Mouse (Mus musculus): ENCODE measurements around the gene Elmo3. TPM values are rescaled to one million over a fixed set of nuclear protein-coding genes. Genes with fewer than 3 reads are reported as not detected.

Elmo3 gene
- polyA plus RNA-seq, 1 experiment: 1.5 TPM

GRCm38 (mm10) chr8:105348450-105349095, 43.2 kb downstream of the Elmo3 start, which contains the start of gene Slc9a5:
Slc9a5 (plus strand) TSS chr8:105348843.
- peaks cover 24% of the 10 kb centered on the region for H3K4me1 ChIP-seq (ENCODE audit: control insufficient read depth, insufficient read depth, low read length)
- H3K27ac ChIP-seq (ENCODE audit: insufficient read depth, low read depth, low read length): peak within 1 kb of the TSS; percentile 44
- no peak for TF ChIP-seq CTCF (IDR thresholded peaks at IDR 0.05; ENCODE audit: low read depth, low read length)
- TF ChIP-seq POLR2A (IDR thresholded peaks at IDR 0.05; ENCODE audit: borderline replicate concordance, low read depth, low read length): no peak
- peak within 1 kb of the TSS; percentile 92 for H3K4me3 ChIP-seq (ENCODE audit: insufficient read depth, low read length)

GRCm38 (mm10) chr8:105349096-105349771, 43.8 kb downstream of the Elmo3 start:
- Histone ChIP-seq H3K4me3 (ENCODE audit: insufficient read depth, low read length) (peak overlapping the region; percentile 63), H3K27ac (ENCODE audit: insufficient read depth, low read depth, low read length) (no peak overlapping the region), H3K4me1 (ENCODE audit: control insufficient read depth, insufficient read depth, low read length) (peaks cover 17% of the 10 kb centered on the region)

GRCm38 (mm10) chr8:105350186-105350585, 44.8 kb downstream of the Elmo3 start:
- H3K4me3 ChIP-seq (ENCODE audit: insufficient read depth, low read length): no peak overlapping the region
- no peak for TF ChIP-seq CTCF (IDR thresholded peaks at IDR 0.05; ENCODE audit: low read depth, low read length)
- TF ChIP-seq POLR2A (IDR thresholded peaks at IDR 0.05; ENCODE audit: borderline replicate concordance, low read depth, low read length): no peak
- no peak overlapping the region for H3K27ac ChIP-seq (ENCODE audit: insufficient read depth, low read depth, low read length)

More at GRCm38 (mm10) chr8:105349096-105349771, 43.8 kb downstream of the Elmo3 start:
- TF ChIP-seq POLR2A (IDR thresholded peaks at IDR 0.05; ENCODE audit: borderline replicate concordance, low read depth, low read length): no peak
- TF ChIP-seq CTCF (IDR thresholded peaks at IDR 0.05; ENCODE audit: low read depth, low read length): no peak

GRCm38 (mm10) chr8:105353583-105354135, 48.3 kb downstream of the Elmo3 start:
- Histone ChIP-seq H3K4me1 (ENCODE audit: control insufficient read depth, insufficient read depth, low read length) (no peaks in the 10 kb centered on the region), H3K4me3 (ENCODE audit: insufficient read depth, low read length) (no peak overlapping the region), H3K27ac (ENCODE audit: insufficient read depth, low read depth, low read length) (no peak overlapping the region)
- TF ChIP-seq CTCF (IDR thresholded peaks at IDR 0.05; ENCODE audit: low read depth, low read length) (no peak), POLR2A (IDR thresholded peaks at IDR 0.05; ENCODE audit: borderline replicate concordance, low read depth, low read length) (no peak)

More at GRCm38 (mm10) chr8:105350186-105350585, 44.8 kb downstream of the Elmo3 start:
- peaks cover 11% of the 10 kb centered on the region for H3K4me1 ChIP-seq (ENCODE audit: control insufficient read depth, insufficient read depth, low read length)

GRCm38 (mm10) chr8:105354549-105354948, 49.1 kb downstream of the Elmo3 start:
- Histone ChIP-seq H3K27ac (ENCODE audit: insufficient read depth, low read depth, low read length) (no peak overlapping the region), H3K4me1 (ENCODE audit: control insufficient read depth, insufficient read depth, low read length) (no peaks in the 10 kb centered on the region), H3K4me3 (ENCODE audit: insufficient read depth, low read length) (no peak overlapping the region)
- no peak for TF ChIP-seq POLR2A (IDR thresholded peaks at IDR 0.05; ENCODE audit: borderline replicate concordance, low read depth, low read length)
- no peak for TF ChIP-seq CTCF (IDR thresholded peaks at IDR 0.05; ENCODE audit: low read depth, low read length)

GRCm38 (mm10) chr8:105355179-105356024, 50.0 kb downstream of the Elmo3 start:
- no peak overlapping the region for H3K27ac ChIP-seq (ENCODE audit: insufficient read depth, low read depth, low read length)
- H3K4me1 ChIP-seq (ENCODE audit: control insufficient read depth, insufficient read depth, low read length): no peaks in the 10 kb centered on the region
- H3K4me3 ChIP-seq (ENCODE audit: insufficient read depth, low read length): no peak overlapping the region
- TF ChIP-seq POLR2A (IDR thresholded peaks at IDR 0.05; ENCODE audit: borderline replicate concordance, low read depth, low read length) (no peak), CTCF (IDR thresholded peaks at IDR 0.05; ENCODE audit: low read depth, low read length) (no peak)

GRCm38 (mm10) chr8:105356681-105357080, 51.3 kb downstream of the Elmo3 start:
- peaks cover 4% of the 10 kb centered on the region for H3K4me1 ChIP-seq (ENCODE audit: control insufficient read depth, insufficient read depth, low read length)
- TF ChIP-seq POLR2A (IDR thresholded peaks at IDR 0.05; ENCODE audit: borderline replicate concordance, low read depth, low read length) (no peak), CTCF (IDR thresholded peaks at IDR 0.05; ENCODE audit: low read depth, low read length) (no peak)
- H3K27ac ChIP-seq (ENCODE audit: insufficient read depth, low read depth, low read length): no peak overlapping the region
- H3K4me3 ChIP-seq (ENCODE audit: insufficient read depth, low read length): no peak overlapping the region

GRCm38 (mm10) chr8:105359208-105359607, 53.8 kb downstream of the Elmo3 start:
- TF ChIP-seq POLR2A (IDR thresholded peaks at IDR 0.05; ENCODE audit: borderline replicate concordance, low read depth, low read length) (no peak), CTCF (IDR thresholded peaks at IDR 0.05; ENCODE audit: low read depth, low read length) (no peak)
- Histone ChIP-seq H3K4me3 (ENCODE audit: insufficient read depth, low read length) (no peak overlapping the region), H3K4me1 (ENCODE audit: control insufficient read depth, insufficient read depth, low read length) (peaks cover 16% of the 10 kb centered on the region), H3K27ac (ENCODE audit: insufficient read depth, low read depth, low read length) (no peak overlapping the region)

- H3K4me3 ChIP-seq (ENCODE audit: insufficient read depth, low read length): no peak overlapping the region
- H3K27ac ChIP-seq (ENCODE audit: insufficient read depth, low read depth, low read length): no peak overlapping the region
- TF ChIP-seq POLR2A (IDR thresholded peaks at IDR 0.05; ENCODE audit: borderline replicate concordance, low read depth, low read length) (no peak), CTCF (IDR thresholded peaks at IDR 0.05; ENCODE audit: low read depth, low read length) (0 out of 2 replicates have a peak, but pooled peaks have one; percentile 18)
- peaks cover 16% of the 10 kb centered on the region for H3K4me1 ChIP-seq (ENCODE audit: control insufficient read depth, insufficient read depth, low read length)
Measured at GRCm38 (mm10) chr8:105359646-105360045, 54.2 kb downstream of the Elmo3 start.

Other genes starting within 250 kb of the Elmo3 start
- not detected in 2 replicates for gene Ces3b, start 221.8 kb upstream of the Elmo3 start, polyA plus RNA-seq (2012; ENCODE audit: insufficient read depth, insufficient read length, missing spikeins)
- not detected in 2 replicates for gene Ces4a, start 173.8 kb upstream of the Elmo3 start, polyA plus RNA-seq (2012; ENCODE audit: insufficient read depth, insufficient read length, missing spikeins)
- 124 and 130 TPM in 2 replicates for gene Cbfb, start 134.9 kb upstream of the Elmo3 start, polyA plus RNA-seq (2012; ENCODE audit: insufficient read depth, insufficient read length, missing spikeins)
- 24.5 and 27.8 TPM in 2 replicates for gene D230025D16Rik, start 80.5 kb upstream of the Elmo3 start, polyA plus RNA-seq (2012; ENCODE audit: insufficient read depth, insufficient read length, missing spikeins)
- 1.1 and 1.6 TPM in 2 replicates for gene B3gnt9, start 50.4 kb upstream of the Elmo3 start, polyA plus RNA-seq (2012; ENCODE audit: insufficient read depth, insufficient read length, missing spikeins)
- gene Tradd, start 41.0 kb upstream of the Elmo3 start, polyA plus RNA-seq (2012; ENCODE audit: insufficient read depth, insufficient read length, missing spikeins): 23.6 and 26.2 TPM in 2 replicates
- gene Fbxl8, start 41.0 kb upstream of the Elmo3 start, polyA plus RNA-seq (2012; ENCODE audit: insufficient read depth, insufficient read length, missing spikeins): 6.5 and 6.8 TPM in 2 replicates
- 4.7 and 5.0 TPM in 2 replicates for gene Hsf4, start 35.8 kb upstream of the Elmo3 start, polyA plus RNA-seq (2012; ENCODE audit: insufficient read depth, insufficient read length, missing spikeins)
- gene Nol3, start 29.5 kb upstream of the Elmo3 start, polyA plus RNA-seq (2012; ENCODE audit: insufficient read depth, insufficient read length, missing spikeins): 0.23 TPM in 1 of 2 replicates, not detected in the other
- gene 4931428F04Rik, start 15.7 kb upstream of the Elmo3 start, polyA plus RNA-seq (2012; ENCODE audit: insufficient read depth, insufficient read length, missing spikeins): 0.67 and 1.3 TPM in 2 replicates
- gene Exoc3l, start 9.5 kb upstream of the Elmo3 start, polyA plus RNA-seq (2012; ENCODE audit: insufficient read depth, insufficient read length, missing spikeins): 0.95 and 1.1 TPM in 2 replicates
- gene E2f4, start 7.9 kb upstream of the Elmo3 start, polyA plus RNA-seq (2012; ENCODE audit: insufficient read depth, insufficient read length, missing spikeins): 40.6 and 47.6 TPM in 2 replicates
- 3.1 and 3.2 TPM in 2 replicates for gene Lrrc29, start 20.7 kb downstream of the Elmo3 start, polyA plus RNA-seq (2012; ENCODE audit: insufficient read depth, insufficient read length, missing spikeins)
- 51.2 and 56.6 TPM in 2 replicates for gene Tmem208, start 20.8 kb downstream of the Elmo3 start, polyA plus RNA-seq (2012; ENCODE audit: insufficient read depth, insufficient read length, missing spikeins)
- 16.5 and 18.0 TPM in 2 replicates for gene Fhod1, start 42.4 kb downstream of the Elmo3 start, polyA plus RNA-seq (2012; ENCODE audit: insufficient read depth, insufficient read length, missing spikeins)
- gene Slc9a5, start 43.2 kb downstream of the Elmo3 start, polyA plus RNA-seq (2012; ENCODE audit: insufficient read depth, insufficient read length, missing spikeins): 4.9 and 5.0 TPM in 2 replicates
- 0.24 TPM in 1 of 2 replicates, not detected in the other for gene Plekhg4, start 67.7 kb downstream of the Elmo3 start, polyA plus RNA-seq (2012; ENCODE audit: insufficient read depth, insufficient read length, missing spikeins)
- gene Kctd19, start 107.9 kb downstream of the Elmo3 start, polyA plus RNA-seq (2012; ENCODE audit: insufficient read depth, insufficient read length, missing spikeins): not detected in 2 replicates
- gene Lrrc36, start 108.0 kb downstream of the Elmo3 start, polyA plus RNA-seq (2012; ENCODE audit: insufficient read depth, insufficient read length, missing spikeins): not detected in 2 replicates
- 1.2 and 1.6 TPM in 2 replicates for gene Tppp3, start 165.9 kb downstream of the Elmo3 start, polyA plus RNA-seq (2012; ENCODE audit: insufficient read depth, insufficient read length, missing spikeins)
- 16.0 and 16.3 TPM in 2 replicates for gene Zdhhc1, start 191.3 kb downstream of the Elmo3 start, polyA plus RNA-seq (2012; ENCODE audit: insufficient read depth, insufficient read length, missing spikeins)
- not detected in 2 replicates for gene Hsd11b2, start 213.2 kb downstream of the Elmo3 start, polyA plus RNA-seq (2012; ENCODE audit: insufficient read depth, insufficient read length, missing spikeins)

All from bone marrow macrophage, adult 2 months (primary cell).